Mouse (Mus musculus) heart, adult 10 weeks (tissue): ENCODE measurements around the gene Olfr348. TPM values are rescaled to one million over a fixed set of nuclear protein-coding genes. Genes with fewer than 3 reads are reported as not detected.

Source experiments
- polyA plus RNA-seq: library from polyadenylated mRNA; stranded (reverse); fragments of 350-450 nt; fragmentation: Illumina TruSeq; extraction: RNeasy Lipid Tissue Mini Kit (QIAGEN cat#74804); gene quantifications from one replicate; pipeline ENCODE4 v1.2.3, GENCODE M21; 2014; ENCODE audit warnings: low read depth, low replicate concordance

Gene Olfr348
- not detected for polyA plus RNA-seq

GRCm38 (mm10) chr2:36783976-36784375 lies at the start of gene Olfr348:
TSS of gene Olfr348 (plus strand) at chr2:36784276.

GRCm38 (mm10) chr2:36790238-36790637 lies 6.2 kb downstream of the Olfr348 start, which contains the start of gene Olfr50:
TSS of gene Olfr50 (plus strand) at chr2:36790538.

GRCm38 (mm10) chr2:36816932-36817331 lies 32.9 kb downstream of the Olfr348 start, which contains the start of gene Olfr3:
TSS of gene Olfr3 (minus strand) at chr2:36817032.

Other genes starting within 250 kb of the Olfr348 start
- gene Olfr344, start 217.6 kb upstream of the Olfr348 start, polyA plus RNA-seq: not detected
- gene Olfr345, start 144.2 kb upstream of the Olfr348 start, polyA plus RNA-seq: not detected
- not detected for gene Olfr346, start 98.5 kb upstream of the Olfr348 start, polyA plus RNA-seq
- not detected for gene Olfr347, start 52.4 kb upstream of the Olfr348 start, polyA plus RNA-seq
- gene Olfr50, start 6.3 kb downstream of the Olfr348 start, polyA plus RNA-seq: not detected
- gene Olfr3, start 32.8 kb downstream of the Olfr348 start, polyA plus RNA-seq: not detected
- not detected for gene Olfr350, start 62.0 kb downstream of the Olfr348 start, polyA plus RNA-seq
- not detected for gene Olfr351, start 78.4 kb downstream of the Olfr348 start, polyA plus RNA-seq
- gene Olfr352, start 84.2 kb downstream of the Olfr348 start, polyA plus RNA-seq: not detected
- gene Olfr353, start 108.7 kb downstream of the Olfr348 start, polyA plus RNA-seq: not detected
- not detected for gene Olfr354, start 121.4 kb downstream of the Olfr348 start, polyA plus RNA-seq
- not detected for gene Olfr355, start 144.6 kb downstream of the Olfr348 start, polyA plus RNA-seq
- not detected for gene Olfr356, start 152.8 kb downstream of the Olfr348 start, polyA plus RNA-seq
- not detected for gene Olfr357, start 209.6 kb downstream of the Olfr348 start, polyA plus RNA-seq
- not detected for gene Olfr358, start 225.1 kb downstream of the Olfr348 start, polyA plus RNA-seq